Mouse (Mus musculus) inflammation-experienced regulatory T-cells, adult 6 months (primary cell): ENCODE results near the gene Spata16. TPM values are rescaled to one million over a fixed set of nuclear protein-coding genes. Genes with fewer than 3 reads are reported as not detected.

Source experiments
- ATAC-seq: one replicate; pipeline ENCODE4 v1.8.0; 2017
- polyA plus RNA-seq, 3 experiments: library from polyadenylated mRNA; unstranded; fragments of 100-300 nt; shearing (Covaris generic); gene quantifications; one replicate each; pipeline ENCODE4 v1.2.1; 2017

The Spata16 gene
- polyA plus RNA-seq, 3 experiments from 2014 or later = not detected

GRCm38 (mm10) chr3:26979603-26980002, 342.2 kb downstream of the Spata16 start:
- no peak for ATAC-seq

- ATAC-seq = no peak
Measured at GRCm38 (mm10) chr3:26980371-26980770, 343.0 kb downstream of the Spata16 start.

GRCm38 (mm10) chr3:26981979-26982623, 344.7 kb downstream of the Spata16 start:
- ATAC-seq = no peak

GRCm38 (mm10) chr3:26983749-26984148, 346.3 kb downstream of the Spata16 start:
- ATAC-seq = no peak

- no peak for ATAC-seq
Measured at GRCm38 (mm10) chr3:27006844-27007243, 369.4 kb downstream of the Spata16 start.

GRCm38 (mm10) chr3:27027957-27028356, 390.5 kb downstream of the Spata16 start:
- ATAC-seq = no peak

- ATAC-seq = no peak
Measured at GRCm38 (mm10) chr3:27028526-27028925, 391.1 kb downstream of the Spata16 start.

GRCm38 (mm10) chr3:27030067-27030857, 392.8 kb downstream of the Spata16 start:
- ATAC-seq = no peak
